Mouse (Mus musculus) adrenal gland (tissue): ENCODE results near the gene Catsperz.
"Not testable (repeated sequence)": the region's sequence is repeated elsewhere in the genome, so short reads cannot be mapped to it uniquely, and the experiment has no call there.

ENCODE experiments used
- intact Hi-C: fragments of 180-260 bp; cut with DNase I; formaldehyde crosslinking; loops from one replicate; pipeline ENCODE4 v1.15.1; 2025

The Catsperz gene

DNA sequence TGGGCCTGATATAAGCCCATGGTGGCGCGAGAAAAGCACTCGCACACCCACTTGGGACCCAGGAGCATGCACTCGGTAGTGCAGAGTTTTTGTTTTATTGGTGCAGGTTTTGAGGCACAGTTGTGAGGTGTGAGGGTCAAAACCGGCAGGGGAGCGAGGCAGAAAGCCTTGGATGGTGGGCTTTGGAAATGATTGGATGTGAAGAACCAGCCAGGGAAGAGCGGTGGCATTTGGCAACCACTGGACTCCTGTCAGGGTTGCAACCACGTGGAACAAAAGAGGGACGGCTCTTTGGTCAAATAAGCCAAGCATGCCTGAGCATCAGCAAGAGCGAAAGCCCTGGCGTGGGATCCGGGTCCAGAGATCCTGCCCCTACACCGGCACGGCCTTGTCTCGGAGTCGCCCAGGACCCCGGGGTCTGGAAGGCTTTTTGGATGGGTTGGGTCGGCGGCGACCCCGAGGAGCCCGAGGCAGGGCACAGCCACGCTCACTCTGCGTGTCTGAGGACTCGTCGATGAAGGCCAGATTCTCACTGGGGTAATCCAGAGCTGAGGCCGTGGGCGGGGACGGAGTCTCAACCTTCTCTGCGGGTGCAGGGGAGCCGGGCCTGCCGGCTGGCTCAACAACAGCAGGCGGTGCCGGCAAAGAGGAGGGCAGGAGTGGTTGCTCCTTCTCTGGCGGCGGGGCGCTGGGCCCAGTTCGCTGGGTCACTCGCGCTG, 590 bp upstream of the Catsperz start:
- intact Hi-C loops: loop anchor here (5.0 kb wide), 1 partner anchor 47 kb away; the partner anchor contains the start of gene Ppp1r14b

DNA sequence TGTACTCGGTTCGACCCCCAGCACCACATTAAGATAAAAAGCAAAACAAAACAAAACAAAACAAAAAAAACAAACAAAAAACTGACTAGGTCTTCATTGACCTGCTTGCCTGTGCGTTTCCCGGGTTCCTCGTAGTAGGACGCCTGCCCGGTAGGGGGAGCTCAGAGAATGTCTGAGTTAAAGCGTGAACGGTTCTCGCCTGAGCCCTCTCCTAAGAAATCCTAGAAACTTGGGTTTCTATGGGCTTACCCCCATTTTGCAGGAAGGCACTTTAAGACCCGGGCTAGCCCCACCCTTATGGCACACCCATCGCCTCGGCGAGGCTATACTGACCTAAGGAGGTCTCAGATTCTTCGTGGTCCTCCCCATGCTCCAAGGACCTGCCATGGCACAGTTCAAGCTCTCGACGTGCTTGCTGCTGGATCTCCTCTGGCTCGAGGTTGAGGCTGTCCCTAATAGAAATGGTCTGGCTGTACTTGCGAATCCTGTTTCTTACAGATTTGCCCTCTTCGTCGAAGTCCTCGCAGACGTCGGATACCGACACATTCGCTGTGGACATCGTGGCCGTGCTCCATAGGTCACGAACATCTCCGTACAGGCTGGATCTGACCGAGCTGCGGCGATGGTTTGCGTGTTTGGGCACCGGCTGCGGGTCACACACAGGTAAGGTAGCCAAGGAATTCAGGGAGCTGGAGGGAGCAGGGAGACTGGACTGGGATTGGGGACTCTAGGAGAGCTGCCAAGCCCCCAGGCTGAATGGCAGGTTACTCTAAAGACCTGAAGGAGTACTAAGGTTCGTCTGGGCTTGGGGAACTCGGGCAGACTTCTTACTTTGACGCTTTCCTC, 496 bp downstream of the Catsperz start:
- intact Hi-C loops: loop anchor here (5.0 kb wide), 1 partner anchor 48 kb away; the partner anchor contains the start of gene Ppp1r14b

DNA sequence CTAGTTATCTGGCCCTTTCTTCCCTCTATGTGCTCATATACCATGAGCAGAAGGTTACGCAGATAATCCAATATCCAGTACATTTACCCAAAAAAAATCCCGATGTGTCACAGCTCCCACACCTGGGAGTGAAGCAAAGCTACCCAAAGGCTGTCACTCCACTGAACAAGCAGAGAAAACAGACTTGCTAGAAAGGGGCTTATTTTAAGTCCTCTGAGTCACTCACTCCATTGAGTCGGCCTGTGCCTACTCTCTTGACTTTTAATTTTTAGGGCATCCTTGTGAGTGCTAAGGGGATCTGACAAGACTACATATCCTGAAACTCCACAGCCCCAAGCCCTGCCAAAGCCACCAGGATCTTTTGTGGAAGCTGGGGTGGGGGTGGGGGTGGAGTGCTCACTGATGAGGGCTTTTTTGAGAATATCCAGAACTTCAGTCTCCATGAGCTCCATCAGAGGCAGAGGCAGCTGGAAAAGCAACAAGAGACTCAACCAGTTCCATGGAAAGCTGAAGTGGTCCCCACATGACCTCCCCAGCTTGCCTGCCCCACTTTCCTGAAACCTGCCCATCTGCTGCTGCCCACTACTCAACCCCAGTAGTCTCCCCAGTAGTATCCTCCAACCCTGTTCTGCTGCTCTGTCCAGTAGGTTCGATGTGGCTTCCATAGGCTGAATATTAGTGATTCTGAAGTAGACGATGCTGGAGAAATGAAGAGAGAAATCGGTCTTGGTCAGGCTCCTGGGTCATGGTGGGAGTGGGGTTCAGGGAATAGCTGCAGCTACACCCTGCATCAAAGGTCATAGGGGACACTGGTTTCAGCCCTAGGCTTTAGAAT, 2.1 kb downstream of the Catsperz start:
- intact Hi-C loops: no loop called here

DNA sequence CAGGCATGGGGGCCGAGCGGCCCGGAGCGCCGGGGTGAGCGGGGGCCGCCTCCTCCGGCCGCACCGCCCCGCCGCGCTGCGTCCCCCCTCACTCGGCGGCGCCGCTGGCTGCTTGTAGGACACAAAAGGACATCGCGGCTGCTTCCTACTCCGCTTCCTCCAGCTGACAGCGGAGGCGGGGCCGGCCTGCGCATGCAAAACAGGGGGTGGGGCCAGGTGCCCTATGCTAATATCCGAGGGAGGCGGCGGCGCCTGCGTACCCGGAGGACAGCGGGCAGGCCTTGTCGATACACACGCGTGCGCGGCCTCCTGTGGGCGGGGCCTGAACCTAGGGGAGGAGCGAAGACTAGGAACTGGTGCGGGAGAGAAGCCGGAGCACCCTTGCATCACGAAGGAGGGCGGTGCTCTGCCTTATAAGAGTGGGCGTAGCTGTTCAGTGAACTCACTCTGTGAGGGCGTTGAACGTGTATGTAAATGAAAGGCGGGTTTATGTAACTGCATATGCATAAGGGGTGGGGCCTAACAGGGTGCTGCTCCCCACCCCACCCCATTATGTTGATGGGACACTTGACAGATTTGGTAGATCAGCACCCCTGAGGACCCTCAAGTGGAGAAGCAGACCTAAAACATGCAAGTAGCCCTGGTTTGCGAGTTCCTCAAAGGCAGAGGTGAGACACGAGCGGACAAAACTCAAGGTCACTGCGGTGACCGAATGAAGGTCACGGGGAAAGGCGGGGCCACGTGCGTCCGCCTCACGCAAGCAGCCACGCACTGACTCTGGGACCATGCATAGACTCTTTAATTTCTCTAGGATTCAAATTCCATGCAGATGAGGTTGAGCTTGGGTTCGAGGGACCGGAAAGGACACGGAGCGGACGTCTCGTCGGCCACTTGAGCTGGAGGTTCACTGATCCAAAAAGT, 3.3 kb downstream of the Catsperz start, which contains the start of gene Esrra:
TSS of gene Esrra (minus strand) at position 167 of the 921 bp plus-strand sequence.
- intact Hi-C loops: no loop called here

DNA sequence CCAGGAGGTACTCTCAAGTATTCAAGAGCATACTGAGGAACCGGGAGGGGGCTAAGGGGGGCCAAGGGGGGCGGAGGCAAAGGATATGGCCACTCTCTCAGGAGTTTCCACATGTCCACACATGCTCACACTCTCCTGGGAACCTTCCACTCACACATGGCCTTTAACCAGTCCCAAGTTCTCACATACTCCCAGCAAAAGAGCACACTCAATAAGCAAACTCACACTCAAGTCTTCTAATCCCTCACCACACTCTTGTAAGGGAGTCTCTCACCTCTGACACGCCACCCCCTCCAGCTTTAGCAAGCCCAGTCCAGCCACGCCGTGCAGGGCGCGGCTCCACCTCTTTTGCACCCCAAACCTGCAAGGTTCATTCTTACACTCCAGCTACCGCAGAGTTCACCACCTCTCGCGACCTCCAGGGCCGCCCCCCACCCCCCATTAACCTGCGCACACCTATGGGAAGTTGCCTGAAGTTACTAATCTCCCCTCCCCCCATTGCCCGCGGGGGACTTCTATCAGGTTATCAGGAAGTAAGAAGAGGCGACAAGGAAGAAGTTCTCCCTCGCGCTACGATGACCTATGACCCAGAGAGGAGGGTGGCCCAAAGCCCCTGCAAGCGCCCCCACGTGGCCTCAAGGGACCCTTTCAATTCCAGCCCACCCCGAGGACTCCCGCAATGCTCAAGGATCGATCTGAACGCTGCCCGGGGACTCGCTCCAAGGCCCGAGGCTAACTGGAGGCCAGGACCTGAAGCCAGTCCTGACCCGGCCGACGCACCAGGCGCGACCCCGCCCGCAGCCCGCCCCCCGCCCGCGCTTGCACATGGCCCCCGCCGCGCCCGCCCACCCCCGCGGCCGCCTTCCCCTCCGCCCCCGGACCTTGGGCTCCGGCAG, 4.2 kb downstream of the Catsperz start:
- intact Hi-C loops: no loop called here

DNA sequence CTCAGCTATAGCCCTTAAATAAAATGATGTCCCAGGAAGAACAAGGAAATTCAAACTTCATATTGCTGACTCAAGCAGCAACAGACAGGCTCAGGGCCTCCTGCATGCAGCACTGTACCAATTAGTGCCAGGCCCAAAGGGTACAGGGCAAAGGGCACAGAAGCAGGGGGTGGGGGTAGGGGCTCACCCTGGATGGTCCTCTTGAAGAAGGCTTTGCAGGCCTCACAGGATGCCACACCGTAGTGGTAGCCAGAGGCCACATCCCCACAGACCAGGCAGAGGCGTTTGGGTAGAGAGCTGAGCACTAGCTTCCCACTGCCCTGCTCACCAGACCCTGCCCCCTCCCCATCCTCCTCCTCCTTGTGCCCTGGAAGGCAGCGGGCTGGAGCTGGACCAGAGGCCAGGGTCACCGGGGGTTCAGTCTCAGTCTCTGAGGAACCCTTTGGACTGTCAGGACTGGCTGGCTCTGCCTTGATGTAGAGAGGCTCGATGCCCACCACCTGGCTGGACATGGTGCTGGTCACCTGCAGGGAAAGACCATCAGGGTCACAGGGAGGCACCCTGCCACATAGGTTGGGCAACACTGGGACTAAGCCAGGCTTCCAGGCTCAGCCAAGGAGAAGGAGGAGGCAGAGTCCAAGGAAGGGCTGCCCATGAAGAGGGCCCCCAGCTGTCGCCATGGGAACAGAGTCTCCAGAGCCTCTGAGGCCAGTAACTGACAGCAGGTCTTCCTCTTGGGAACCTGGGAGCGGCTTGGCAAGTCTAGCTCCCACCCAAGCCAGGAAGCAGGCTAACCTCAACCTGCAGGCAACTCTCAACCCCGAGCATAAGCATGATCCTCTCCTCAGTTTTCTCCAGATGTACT, 5.1 kb downstream of the Catsperz start:
- intact Hi-C loops: no loop called here

DNA sequence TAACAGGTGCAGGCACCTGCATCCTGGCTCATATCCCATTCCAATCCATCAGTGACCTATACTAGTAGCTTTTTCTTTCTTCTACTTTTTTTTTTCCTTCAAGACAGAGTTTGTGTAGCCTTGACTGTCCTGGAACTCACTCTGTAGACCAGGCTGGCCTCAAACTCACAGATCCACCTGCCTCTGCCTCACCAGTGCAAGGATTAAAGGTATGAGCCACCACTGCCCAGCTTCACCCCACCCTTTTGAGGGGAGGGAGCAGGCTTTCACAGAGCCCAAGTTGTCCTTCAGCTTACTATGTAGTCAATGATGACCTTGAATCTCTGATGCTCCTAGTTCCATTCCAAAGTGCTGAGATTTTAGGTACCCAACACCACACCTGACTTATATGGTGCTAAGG, 5.7 kb downstream of the Catsperz start:
- intact Hi-C loops: no loop called here

DNA sequence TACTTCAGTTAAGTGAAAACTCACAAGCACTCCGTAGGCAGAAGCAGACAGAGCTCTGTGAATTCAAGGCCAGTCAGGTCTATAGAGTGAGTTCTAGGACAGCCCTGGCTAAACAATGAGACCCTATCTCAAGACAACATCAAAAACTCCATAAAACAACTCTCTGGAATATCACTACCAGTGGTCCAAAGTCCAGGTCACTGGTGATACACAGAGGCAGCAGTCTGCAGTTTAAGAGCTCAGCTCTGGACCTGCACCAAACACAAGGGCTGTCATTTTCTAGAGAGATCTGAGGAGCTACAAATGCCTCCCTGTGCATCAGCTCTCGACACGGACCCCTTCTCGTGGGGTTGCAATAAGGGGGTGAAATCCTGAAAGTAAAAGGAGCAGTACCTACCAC, 6.9 kb downstream of the Catsperz start:
- intact Hi-C loops: no loop called here

DNA sequence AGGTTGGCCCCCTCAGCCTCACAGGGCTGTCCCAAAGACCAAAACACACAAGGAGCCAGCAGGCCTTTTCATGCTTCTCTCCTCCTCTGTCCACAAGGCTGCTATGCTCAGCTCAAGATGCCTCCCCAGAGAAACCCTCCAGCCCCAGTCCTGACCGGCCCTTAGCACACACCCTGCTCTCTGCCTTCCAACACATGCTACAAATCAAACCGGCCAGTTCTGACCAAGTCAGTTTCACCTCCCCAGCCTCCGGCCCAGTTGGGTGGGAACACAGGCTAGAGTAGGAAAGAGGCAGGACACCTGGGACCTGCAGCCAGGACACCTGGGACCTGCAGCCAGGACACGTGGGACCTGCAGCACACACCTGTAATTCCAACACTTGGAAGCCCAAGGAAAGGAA, 8.7 kb downstream of the Catsperz start:
- intact Hi-C loops: no loop called here

DNA sequence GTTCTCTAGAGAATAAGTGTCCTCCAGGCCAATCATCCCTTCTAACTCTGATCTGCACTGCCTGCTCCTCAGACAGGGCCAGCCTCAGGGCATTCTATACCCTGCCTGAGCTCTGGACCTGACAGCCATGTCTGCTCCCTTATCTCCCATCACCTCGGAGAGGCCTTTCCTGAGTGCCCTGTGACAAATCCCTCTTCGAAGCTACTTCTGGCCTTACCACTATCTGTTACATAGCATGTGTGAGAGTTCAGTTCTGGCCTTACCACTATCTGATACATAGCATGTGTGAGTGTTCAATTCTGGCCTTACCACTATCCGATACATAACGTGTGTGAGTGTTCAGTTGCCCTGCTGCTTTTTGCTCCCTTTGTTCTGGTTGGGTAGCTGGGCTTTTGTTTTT, 9.9 kb downstream of the Catsperz start:
- intact Hi-C loops: no loop called here

DNA sequence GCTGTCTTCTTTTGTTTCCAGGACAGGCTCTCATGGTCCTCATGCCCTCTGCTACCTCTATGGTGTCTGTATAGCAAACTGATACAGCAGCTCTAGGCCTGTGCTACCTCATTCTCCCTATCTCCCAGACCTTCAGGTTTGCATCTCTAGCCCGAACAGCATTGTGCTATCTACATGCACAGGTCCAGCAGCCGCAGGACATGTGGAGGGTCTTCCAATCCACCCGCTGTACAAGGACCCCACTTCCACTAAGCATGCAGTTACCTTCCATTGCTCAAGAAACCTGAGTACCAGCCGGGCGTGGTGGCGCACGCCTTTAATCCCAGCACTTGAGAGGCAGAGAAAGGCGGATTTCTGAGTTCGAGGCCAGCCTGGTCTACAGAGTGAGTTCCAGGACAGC, 10.6 kb downstream of the Catsperz start:
- intact Hi-C loops: no loop called here

DNA sequence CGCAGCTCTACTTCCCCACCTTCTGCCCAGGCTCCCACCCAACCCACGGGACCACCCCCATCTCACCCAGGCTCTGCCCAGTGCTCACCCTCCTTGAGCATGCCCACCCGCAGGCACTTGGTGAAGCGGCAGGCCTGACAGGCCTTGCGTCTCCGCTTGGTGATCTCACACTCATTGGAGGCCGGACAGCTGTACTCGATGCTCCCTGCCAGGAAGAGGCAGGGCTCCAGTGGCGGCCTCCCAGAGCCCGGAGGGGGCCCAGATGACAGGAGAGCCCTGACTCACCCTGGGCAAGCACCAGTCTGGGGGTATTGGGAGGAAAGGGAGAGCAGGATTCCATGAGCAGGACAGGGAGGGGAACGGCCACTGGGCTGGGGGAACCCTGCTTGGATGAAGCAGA, 11.2 kb downstream of the Catsperz start:
- intact Hi-C loops: no loop called here

DNA sequence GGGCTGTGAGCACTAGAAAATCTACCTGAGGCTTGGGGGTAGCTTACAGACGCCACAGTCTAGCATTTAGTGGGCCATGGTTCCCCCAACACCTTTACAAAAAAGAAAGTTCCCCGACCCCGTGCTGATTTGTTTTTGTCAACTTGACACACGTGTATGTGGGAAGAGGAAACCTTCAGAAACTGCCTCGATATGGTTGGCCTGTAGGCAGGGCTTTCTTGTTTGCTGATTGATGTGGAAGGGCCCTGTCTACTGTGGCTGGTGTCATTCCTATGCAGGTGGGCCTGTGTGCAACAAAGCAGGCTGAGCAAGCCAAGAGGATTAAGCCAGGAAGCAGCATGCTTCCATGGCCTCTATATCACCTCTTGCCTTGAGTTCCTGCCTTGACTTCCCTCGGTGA, 12.1 kb downstream of the Catsperz start:
- intact Hi-C loops: no loop called here

DNA sequence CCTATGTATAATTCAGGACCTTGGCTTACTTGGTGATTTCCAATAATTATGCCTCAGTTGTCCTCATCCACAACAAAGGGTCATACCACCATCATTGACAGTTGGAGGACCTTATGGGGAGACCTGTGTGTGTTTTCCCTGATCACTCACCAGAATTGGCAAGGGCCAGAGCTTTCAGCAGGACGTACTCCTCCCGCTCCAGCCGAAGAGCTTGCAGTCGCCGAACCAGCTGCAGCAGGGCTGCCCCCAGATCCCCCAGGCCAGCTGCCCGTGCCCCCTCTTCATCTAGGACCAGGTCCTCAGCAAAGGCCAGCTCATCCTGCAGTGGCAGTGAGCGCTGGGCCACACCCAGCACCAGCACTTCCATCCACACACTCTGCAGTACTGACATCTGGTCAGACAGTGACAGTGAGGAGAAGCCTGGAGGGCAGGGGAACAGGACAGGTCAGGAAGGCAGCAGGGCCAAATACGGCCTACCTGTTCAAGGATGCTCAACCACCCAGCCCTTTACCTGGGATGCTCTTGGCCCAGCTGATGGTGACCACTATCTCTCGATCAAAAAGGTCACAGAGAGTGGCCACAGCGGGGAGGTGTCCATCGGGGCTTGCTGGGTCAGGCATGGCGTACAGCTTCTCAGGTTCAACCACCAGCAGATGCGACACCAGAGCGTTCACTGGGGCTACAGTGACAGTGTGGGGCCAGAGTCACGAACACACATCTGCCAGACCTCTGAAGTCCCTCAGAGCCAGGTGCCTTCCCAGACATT, 12.8 kb downstream of the Catsperz start:
- intact Hi-C loops: no loop called here

DNA sequence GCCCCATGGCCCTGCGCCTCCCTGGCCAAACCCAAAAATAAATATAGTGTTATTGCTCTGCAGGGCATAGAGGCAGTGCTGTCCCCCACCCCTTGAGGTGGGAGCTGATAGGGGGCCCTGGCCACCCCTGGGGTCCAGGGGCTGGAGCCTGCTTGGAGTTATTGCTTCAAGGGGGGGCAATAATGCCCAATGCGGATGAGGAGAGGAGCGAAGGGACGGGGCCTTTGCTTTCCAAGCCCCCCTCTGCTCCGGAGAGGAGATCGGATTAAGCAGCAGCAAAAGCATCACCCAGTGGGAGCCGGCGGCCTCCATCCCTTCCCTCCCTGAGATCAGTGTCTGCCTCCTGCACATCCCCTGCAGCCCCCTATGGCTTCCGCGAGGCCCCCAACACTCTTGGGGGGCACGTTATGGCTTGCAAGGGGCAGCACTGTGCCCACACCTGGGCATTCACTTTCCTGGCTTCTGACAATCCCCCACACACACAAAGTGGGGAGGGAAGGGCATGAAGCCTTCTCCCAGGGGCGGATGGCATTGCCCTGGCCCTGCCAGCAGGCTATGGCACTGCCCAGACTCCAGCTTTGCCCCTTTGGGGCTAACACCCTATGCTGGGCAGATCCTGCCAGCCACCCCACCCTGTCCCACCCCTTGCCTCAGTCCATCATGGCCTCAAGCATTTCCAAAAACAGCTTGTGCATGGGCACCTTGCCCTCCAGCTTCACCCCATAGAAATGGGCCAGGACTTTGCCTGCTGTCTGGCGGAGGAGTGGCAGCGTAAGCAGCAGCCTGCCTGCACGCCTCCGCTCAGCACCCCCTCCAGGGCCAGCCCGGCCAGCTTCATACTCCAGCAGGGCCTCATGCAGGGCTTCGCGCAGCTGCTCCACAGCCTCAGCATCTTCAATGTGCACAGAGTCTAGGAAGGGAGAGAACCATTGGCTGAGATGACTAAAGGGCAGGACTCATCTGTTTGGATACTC, 13.8 kb downstream of the Catsperz start:
- intact Hi-C loops: no loop called here

DNA sequence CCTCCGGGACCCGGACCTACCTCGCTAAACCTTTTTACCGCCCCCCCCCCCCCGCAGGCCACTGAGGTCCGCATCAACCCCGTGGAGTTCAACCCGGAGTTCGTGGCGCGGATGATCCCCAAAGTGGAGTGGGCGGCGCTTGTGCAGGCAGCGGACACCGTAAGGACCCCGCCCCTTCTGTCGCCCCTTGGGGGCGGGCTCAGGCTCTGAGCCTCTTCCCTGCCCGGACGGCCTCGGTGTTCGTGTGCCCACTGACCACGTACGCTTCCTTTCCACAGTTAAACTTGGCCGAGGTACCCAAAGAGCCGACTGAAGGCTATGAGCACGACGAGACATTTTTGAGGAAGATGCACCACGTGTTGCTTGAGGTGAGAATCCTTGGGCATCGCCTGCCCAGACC, 14.9 kb downstream of the Catsperz start:
- intact Hi-C loops: not testable (repeated sequence)
